Mouse (Mus musculus): ENCODE measurements around the gene Cdc14b. TPM values are rescaled to one million over a fixed set of nuclear protein-coding genes. Genes with fewer than 3 reads are reported as not detected.

The Cdc14b gene
- 10 to 100 TPM in 1 of 2 experiments, 1 to 10 TPM in 1; 9.9 to 11.3 TPM for total RNA-seq (2021)
- long read RNA-seq, experiment 1, full-length matches to known transcripts, result 1 of 3 reads
- long read RNA-seq, experiment 1, partial matches to known transcripts, result 0 of 3 reads
- long read RNA-seq, experiment 1, other reads (novel, unspliced or antisense), result 2 of 3 reads
- long read RNA-seq, experiment 2, result 0 reads

GRCm38 (mm10) chr13:64274879-64275753 is at the start of gene Cdc14b:
Gene Cdc14b, minus strand, starts transcription at chr13:64275290.
- peak; percentile 83 to 84 for DNase-seq

- DNase-seq, result no peak
Observed at GRCm38 (mm10) chr13:64322561-64323281, 47.6 kb upstream of the Cdc14b start.

DNA sequence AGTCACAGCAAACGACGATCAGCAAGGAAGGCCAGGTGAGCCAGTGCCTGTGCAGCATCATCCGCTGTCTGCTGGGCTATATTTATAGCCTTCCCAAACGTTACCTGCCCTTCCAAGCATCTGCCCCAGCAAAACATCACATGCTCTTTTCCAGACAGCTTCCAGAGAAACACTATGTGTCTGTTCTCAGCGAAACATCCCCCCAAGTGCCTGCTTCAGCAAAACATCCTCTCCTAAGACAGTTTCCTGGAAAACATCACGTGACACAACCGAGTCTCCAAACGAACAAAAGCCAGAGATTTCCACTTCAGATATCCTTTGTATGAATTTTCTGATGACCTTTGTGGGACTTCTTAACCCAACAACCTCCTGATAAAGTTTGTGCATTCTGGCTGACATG is 45.2 kb upstream of the Cdc14b start:
- no peak for DNase-seq

GRCm38 (mm10) chr13:64319782-64320181 is 44.7 kb upstream of the Cdc14b start:
- no peak for DNase-seq

- peak; percentile 58 to 79 for DNase-seq
Observed at GRCm38 (mm10) chr13:64318355-64318754, 43.3 kb upstream of the Cdc14b start.

GRCm38 (mm10) chr13:64315483-64316050 is 40.5 kb upstream of the Cdc14b start:
- DNase-seq, result no peak

- DNase-seq, result no peak
Observed at GRCm38 (mm10) chr13:64314041-64314440, 39.0 kb upstream of the Cdc14b start.

- no peak for DNase-seq
Observed at GRCm38 (mm10) chr13:64312916-64313289, 37.8 kb upstream of the Cdc14b start.

DNA sequence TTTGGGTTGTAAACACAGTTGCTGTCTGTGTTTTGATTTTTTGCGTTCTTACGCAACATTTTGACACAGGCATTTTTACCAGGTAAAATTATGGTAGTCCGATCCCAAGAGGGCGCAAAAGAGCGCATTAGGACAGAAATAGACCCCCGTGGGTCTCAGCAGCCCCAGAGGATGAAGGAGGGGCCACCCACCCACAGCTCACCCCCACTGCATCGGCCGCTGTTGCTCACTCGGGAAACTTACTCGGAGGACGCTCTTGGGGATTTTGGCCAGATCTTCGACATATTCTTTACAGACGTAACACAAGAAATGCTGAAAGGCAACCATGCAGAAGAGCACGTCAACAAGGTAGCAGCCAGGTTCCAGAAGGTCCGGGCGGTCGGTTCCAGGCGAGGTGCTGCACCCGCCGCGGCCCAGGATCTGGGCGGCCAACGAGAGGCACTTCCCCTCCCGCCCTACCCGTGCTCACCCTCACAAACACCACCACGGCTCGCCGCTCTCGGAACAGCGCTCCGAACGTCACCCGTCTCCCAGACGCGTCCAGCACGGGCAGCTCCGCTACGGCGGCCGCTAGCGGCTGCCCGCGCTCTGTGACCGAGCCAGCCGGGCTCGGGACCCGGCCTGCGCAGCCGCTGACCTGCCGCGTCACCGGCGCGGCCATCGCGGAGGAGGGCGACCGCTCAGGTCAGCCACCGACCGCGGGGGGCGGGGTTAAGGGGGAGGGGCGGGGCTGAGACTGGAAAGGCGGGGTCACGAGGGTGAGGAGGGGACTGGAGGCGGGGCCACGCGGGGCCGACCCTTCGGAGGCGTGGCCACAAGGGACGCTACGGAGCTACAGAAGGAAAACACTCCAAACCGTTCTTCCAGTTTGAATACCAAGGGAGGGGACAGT is 37.2 kb upstream of the Cdc14b start, which contains the start of gene Aaed1:
TSS of gene Aaed1 (minus strand) at position 687 of the 892 bp plus-strand sequence.
- peak; percentile 94 to 96 for DNase-seq

- no peak for DNase-seq
Observed at GRCm38 (mm10) chr13:64311266-64311665, 36.2 kb upstream of the Cdc14b start.

- no peak for DNase-seq
Observed at GRCm38 (mm10) chr13:64310585-64310984, 35.5 kb upstream of the Cdc14b start.

GRCm38 (mm10) chr13:64309842-64310241 is 34.8 kb upstream of the Cdc14b start:
- DNase-seq, result no peak

GRCm38 (mm10) chr13:64309036-64309435 is 33.9 kb upstream of the Cdc14b start:
- no peak for DNase-seq

- DNase-seq, result no peak
Observed at GRCm38 (mm10) chr13:64307508-64307907, 32.4 kb upstream of the Cdc14b start.

DNA sequence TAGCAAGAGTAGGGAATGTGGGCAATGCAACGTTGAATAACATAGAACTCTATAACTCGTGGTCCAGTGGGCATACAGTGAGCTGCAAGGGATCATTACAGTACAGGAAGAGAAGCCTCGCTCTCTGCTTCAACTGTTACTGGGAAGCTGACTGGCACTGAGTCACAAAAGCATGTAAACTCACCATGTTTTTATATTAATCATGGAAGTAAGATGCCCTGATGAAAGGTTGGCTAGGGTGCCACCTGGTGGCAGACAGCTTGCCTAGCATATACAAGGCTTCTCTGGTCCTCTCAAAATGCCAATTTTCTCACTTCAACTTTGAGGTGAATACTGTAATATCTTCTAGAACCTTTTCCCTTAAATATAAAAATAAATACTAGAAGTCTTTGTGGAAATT is 31.0 kb upstream of the Cdc14b start:
- DNase-seq, result peak; percentile 77 to 81

- DNase-seq, result no peak
Observed at GRCm38 (mm10) chr13:64299069-64299468, 24.0 kb upstream of the Cdc14b start.

- DNase-seq, result no peak
Observed at GRCm38 (mm10) chr13:64286791-64287190, 11.7 kb upstream of the Cdc14b start.

GRCm38 (mm10) chr13:64286321-64286720 is 11.2 kb upstream of the Cdc14b start:
- DNase-seq, result no peak

DNA sequence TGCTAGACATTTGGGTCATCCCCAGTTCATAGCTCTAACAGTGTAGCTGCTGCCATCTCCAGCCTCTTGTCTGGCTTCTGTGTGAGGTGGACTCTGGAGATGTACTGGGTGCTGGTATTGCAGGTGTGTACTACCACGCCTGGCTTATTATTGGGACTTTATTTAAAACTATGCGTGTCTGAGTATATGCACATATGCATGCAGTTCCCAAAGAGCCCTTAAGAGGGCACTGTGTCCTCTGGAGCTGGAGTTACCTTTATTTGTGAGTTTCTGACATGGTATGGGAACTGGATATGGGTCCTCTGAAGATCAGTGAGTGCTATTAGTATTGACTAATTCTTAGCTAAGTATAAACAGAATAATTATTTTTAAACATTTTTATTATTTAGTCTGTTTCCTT is 9.6 kb upstream of the Cdc14b start:
- DNase-seq, result no peak

GRCm38 (mm10) chr13:64280940-64281339 is 5.8 kb upstream of the Cdc14b start:
- DNase-seq, result no peak

- no peak for DNase-seq
Observed at GRCm38 (mm10) chr13:64275754-64276127, 651 bp upstream of the Cdc14b start.
